Mouse (Mus musculus) hindbrain, embryonic 16.5 days (tissue): ENCODE data around the gene Gm9913. TPM values are rescaled to one million over a fixed set of nuclear protein-coding genes. Genes with fewer than 3 reads are reported as not detected.

Experiments
- ATAC-seq: fragments of 200-750 bp; cut with Nextera tagmentation; 2 replicates; pipeline ENCODE4 v1.8.0; 2017; ENCODE audit warnings: moderate TSS enrichment, moderate library complexity
- H3K27ac ChIP-seq: fragments of 300-500 bp; sonication (generic); 2 replicates; pipeline ENCODE4 v1.5.1; 2014; ENCODE audit warnings: low read depth, mild to moderate bottlenecking, control low read depth, low read length, moderate library complexity
- H3K27me3 ChIP-seq: fragments of 300-500 bp; sonication (generic); replicated peaks from 2 replicates; pipeline ENCODE4 v1.6.1; 2014; ENCODE audit warnings: low read length; ENCODE audit not compliant: control insufficient read depth, insufficient read depth
- H3K36me3 ChIP-seq: fragments of 300-500 bp; sonication (generic); 2 replicates; pipeline ENCODE4 v1.6.1; 2014; ENCODE audit warnings: mild to moderate bottlenecking, low read length, moderate library complexity, mixed read lengths; ENCODE audit not compliant: control insufficient read depth, insufficient read depth
- H3K4me1 ChIP-seq: fragments of 300-500 bp; sonication (generic); 2 replicates; pipeline ENCODE4 v1.6.1; 2014; ENCODE audit warnings: low read depth, low read length; ENCODE audit not compliant: control insufficient read depth, insufficient read depth
- H3K4me2 ChIP-seq: fragments of 300-500 bp; sonication (generic); 2 replicates; pipeline ENCODE4 v1.6.1; 2014; ENCODE audit warnings: mild to moderate bottlenecking, low read length, control low read depth, moderate library complexity
- H3K4me3 ChIP-seq: fragments of 300-500 bp; sonication (generic); 2 replicates; pipeline ENCODE4 v1.5.1; 2014; ENCODE audit warnings: mild to moderate bottlenecking, low read length, control low read depth, moderate library complexity
- H3K9ac ChIP-seq: fragments of 300-500 bp; sonication (generic); 2 replicates; pipeline ENCODE4 v1.6.1; 2014; ENCODE audit warnings: low read depth, mild to moderate bottlenecking, control low read depth, low read length, moderate library complexity
- H3K9me3 ChIP-seq: fragments of 300-500 bp; sonication (generic); 2 replicates; pipeline ENCODE4 v1.6.1; 2014; ENCODE audit warnings: mild to moderate bottlenecking, low read length, moderate library complexity; ENCODE audit not compliant: control insufficient read depth
- WGBS: fragments of 180-500 bp; shearing (Covaris S2); extraction: QIAGEN DNeasy Blood & Tissue Kit; methylation state at CpG from one replicate; pipeline ENCODE4 v1.1.7; 2014; 5-methylcytosine and 5-hydroxymethylcytosine counted together
- polyA plus RNA-seq: library from polyadenylated mRNA; unstranded; fragments of >200 nt; fragmentation: Nextera tagmentation; extraction: Ambion mirVana; gene quantifications from 2 replicates; pipeline ENCODE4 v1.2.1, GENCODE M21; 2015

Gm9913 gene
- polyA plus RNA-seq, 1 experiment from 2014 or later: 0.08 TPM

GRCm38 (mm10) chr2:125507893-125508292 is 3.0 kb downstream of the Gm9913 start, which contains the start of gene Fbn1:
Fbn1 (minus strand) TSS chr2:125507993.
- no peaks in the 10 kb centered on the region for H3K27me3 ChIP-seq
- peaks cover 7% of the 10 kb centered on the region for H3K4me1 ChIP-seq
- no peaks in the 10 kb centered on the region for H3K9me3 ChIP-seq
- H3K4me3 ChIP-seq: peak within 1 kb of the TSS; percentile 74
- H3K27ac ChIP-seq: no peak within 1 kb of the TSS
- WGBS: 78% methylated on average over 4 of the region's 4 CpGs
- ATAC-seq: no peak
- peak within 1 kb of the TSS; percentile 70 for H3K9ac ChIP-seq
- no peaks in the 10 kb centered on the region for H3K36me3 ChIP-seq
- peak within 1 kb of the TSS; percentile 72 for H3K4me2 ChIP-seq

GRCm38 (mm10) chr2:125508381-125508780 is 3.5 kb downstream of the Gm9913 start:
- no peaks in the 10 kb centered on the region for H3K9me3 ChIP-seq
- no peak overlapping the region for H3K4me3 ChIP-seq
- WGBS: 89% methylated on average over 5 of the region's 5 CpGs
- H3K4me1 ChIP-seq: peaks cover 7% of the 10 kb centered on the region
- H3K36me3 ChIP-seq: no peaks in the 10 kb centered on the region
- H3K9ac ChIP-seq: no peak overlapping the region
- ATAC-seq: no peak
- no peaks in the 10 kb centered on the region for H3K27me3 ChIP-seq
- no peak overlapping the region for H3K4me2 ChIP-seq
- H3K27ac ChIP-seq: no peak overlapping the region

GRCm38 (mm10) chr2:125510752-125511151 is 5.9 kb downstream of the Gm9913 start:
- WGBS: 72% methylated on average over 2 of the region's 2 CpGs
- Histone ChIP-seq H3K9ac (no peak overlapping the region), H3K9me3 (no peaks in the 10 kb centered on the region), H3K36me3 (no peaks in the 10 kb centered on the region), H3K27ac (no peak overlapping the region), H3K4me1 (no peaks in the 10 kb centered on the region; the same call in 1 of the 2 replicates), H3K27me3 (no peaks in the 10 kb centered on the region), H3K4me3 (no peak overlapping the region), H3K4me2 (no peak overlapping the region)
- ATAC-seq: no peak

- Histone ChIP-seq H3K4me3 (no peak overlapping the region), H3K9me3 (no peaks in the 10 kb centered on the region), H3K4me2 (no peak overlapping the region), H3K36me3 (no peaks in the 10 kb centered on the region), H3K4me1 (no peaks in the 10 kb centered on the region; the same call in 1 of the 2 replicates), H3K9ac (no peak overlapping the region), H3K27me3 (no peaks in the 10 kb centered on the region), H3K27ac (no peak overlapping the region)
- ATAC-seq: no peak
- WGBS: 75% methylated on average over 4 of the region's 4 CpGs
These were observed 7.0 kb downstream of the Gm9913 start for GRCm38 (mm10) chr2:125511898-125512297.

- Histone ChIP-seq H3K4me1 (no peaks in the 10 kb centered on the region), H3K4me2 (no peak overlapping the region), H3K9me3 (no peaks in the 10 kb centered on the region), H3K27ac (no peak overlapping the region), H3K27me3 (no peaks in the 10 kb centered on the region), H3K4me3 (no peak overlapping the region), H3K36me3 (no peaks in the 10 kb centered on the region), H3K9ac (no peak overlapping the region)
- no peak for ATAC-seq
- 81% methylated on average over 4 of the region's 4 CpGs for WGBS
These were observed 7.7 kb downstream of the Gm9913 start for GRCm38 (mm10) chr2:125512544-125512943.

GRCm38 (mm10) chr2:125514391-125514790 is 9.5 kb downstream of the Gm9913 start:
- no peak overlapping the region for H3K27ac ChIP-seq
- H3K9ac ChIP-seq: no peak overlapping the region
- no peaks in the 10 kb centered on the region for H3K4me1 ChIP-seq
- H3K9me3 ChIP-seq: no peaks in the 10 kb centered on the region
- H3K4me2 ChIP-seq: no peak overlapping the region
- no peaks in the 10 kb centered on the region for H3K27me3 ChIP-seq
- H3K4me3 ChIP-seq: no peak overlapping the region
- H3K36me3 ChIP-seq: no peaks in the 10 kb centered on the region
- 81% methylated on average over 3 of the region's 3 CpGs for WGBS
- no peak for ATAC-seq

GRCm38 (mm10) chr2:125515291-125516057 is 10.6 kb downstream of the Gm9913 start:
- Histone ChIP-seq H3K9ac (no peak overlapping the region), H3K4me2 (no peak overlapping the region), H3K9me3 (no peaks in the 10 kb centered on the region), H3K4me1 (no peaks in the 10 kb centered on the region), H3K27ac (no peak overlapping the region), H3K36me3 (no peaks in the 10 kb centered on the region), H3K4me3 (no peak overlapping the region), H3K27me3 (no peaks in the 10 kb centered on the region)
- 65% methylated on average over 12 of the region's 12 CpGs for WGBS
- no peak for ATAC-seq

- Histone ChIP-seq H3K4me1 (no peaks in the 10 kb centered on the region), H3K9ac (no peak overlapping the region), H3K27ac (no peak overlapping the region), H3K36me3 (no peaks in the 10 kb centered on the region), H3K9me3 (no peaks in the 10 kb centered on the region), H3K4me2 (no peak overlapping the region), H3K27me3 (no peaks in the 10 kb centered on the region), H3K4me3 (no peak overlapping the region)
- no peak for ATAC-seq
- WGBS: 34% methylated on average over 4 of the region's 4 CpGs
These were observed 11.7 kb downstream of the Gm9913 start for GRCm38 (mm10) chr2:125516594-125516993.

GRCm38 (mm10) chr2:125525484-125525883 is 20.6 kb downstream of the Gm9913 start:
- H3K9me3 ChIP-seq: no peaks in the 10 kb centered on the region
- no peak for ATAC-seq
- H3K36me3 ChIP-seq: no peaks in the 10 kb centered on the region
- WGBS: 94% methylated on average over 2 of the region's 2 CpGs
- no peaks in the 10 kb centered on the region for H3K4me1 ChIP-seq
- no peaks in the 10 kb centered on the region for H3K27me3 ChIP-seq
- H3K4me2 ChIP-seq: no peak overlapping the region
- no peak overlapping the region for H3K9ac ChIP-seq
- H3K27ac ChIP-seq: no peak overlapping the region
- H3K4me3 ChIP-seq: no peak overlapping the region
